Mouse (Mus musculus) CH12F3 (cell line): ENCODE results near the gene Phactr1.

Experiments used
- in situ Hi-C: fragments of 300-500 bp; cut with MboI; formaldehyde crosslinking; loops from 2 replicates; pipeline ENCODE4 v1.14.3; 2020; ENCODE audit warnings: low sequenced_read_pairs

Phactr1 gene

DNA sequence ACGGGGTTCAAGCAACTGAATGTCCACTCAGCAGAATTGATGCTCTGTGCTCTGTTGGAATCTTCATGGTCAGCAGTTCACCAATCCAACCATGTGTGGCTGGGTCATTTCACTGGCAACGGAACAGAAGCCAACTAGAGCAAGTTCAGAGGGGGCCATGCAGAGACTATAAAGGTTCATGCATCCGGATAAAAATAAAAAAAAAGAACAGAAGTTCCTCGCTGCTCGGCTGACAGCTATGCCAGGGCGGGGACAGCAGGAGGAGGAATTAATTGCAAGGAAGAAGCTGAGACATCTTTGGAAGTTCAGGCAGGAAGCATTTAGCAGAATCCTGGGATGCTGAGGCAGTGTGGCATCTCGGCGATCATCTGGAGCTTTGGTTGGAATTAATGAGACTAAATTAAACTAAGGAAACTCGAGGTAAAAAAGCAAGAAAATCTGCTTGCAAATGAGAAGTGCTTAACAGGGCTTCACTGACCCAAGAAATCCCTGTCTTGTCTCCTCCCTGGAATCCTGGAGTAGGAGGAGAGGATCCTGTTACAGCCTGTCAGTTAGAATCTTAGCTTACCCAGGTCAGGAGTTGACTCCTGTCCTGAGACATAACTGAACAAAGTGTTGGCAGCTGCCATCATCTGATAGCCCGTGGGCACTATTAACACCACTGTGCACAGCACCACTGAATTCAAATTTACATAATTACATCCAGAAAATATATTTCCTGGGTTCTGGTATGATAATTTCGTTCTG is 77.4 kb downstream of the Phactr1 start:
- in situ Hi-C loops = no loop called here

DNA sequence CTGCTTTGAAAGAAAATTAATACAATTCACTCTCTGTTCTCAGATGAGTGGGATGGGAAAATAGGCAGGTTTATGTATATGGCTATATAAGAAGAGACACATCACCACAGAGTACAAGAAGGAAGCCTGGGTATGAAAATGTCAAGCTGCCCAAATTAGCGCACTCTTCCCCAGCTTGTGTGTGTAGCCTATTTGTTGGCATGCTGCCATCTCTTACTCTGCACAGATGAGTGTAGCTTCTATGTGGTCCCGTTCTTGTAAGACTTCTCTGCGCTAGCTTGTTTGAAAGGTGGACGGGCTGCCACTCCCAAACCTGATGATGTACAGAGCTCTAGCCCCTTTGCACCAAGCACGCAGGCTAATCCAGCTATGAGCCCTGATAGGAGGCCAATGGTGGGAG is 78.7 kb downstream of the Phactr1 start:
- in situ Hi-C loops = no loop called here

DNA sequence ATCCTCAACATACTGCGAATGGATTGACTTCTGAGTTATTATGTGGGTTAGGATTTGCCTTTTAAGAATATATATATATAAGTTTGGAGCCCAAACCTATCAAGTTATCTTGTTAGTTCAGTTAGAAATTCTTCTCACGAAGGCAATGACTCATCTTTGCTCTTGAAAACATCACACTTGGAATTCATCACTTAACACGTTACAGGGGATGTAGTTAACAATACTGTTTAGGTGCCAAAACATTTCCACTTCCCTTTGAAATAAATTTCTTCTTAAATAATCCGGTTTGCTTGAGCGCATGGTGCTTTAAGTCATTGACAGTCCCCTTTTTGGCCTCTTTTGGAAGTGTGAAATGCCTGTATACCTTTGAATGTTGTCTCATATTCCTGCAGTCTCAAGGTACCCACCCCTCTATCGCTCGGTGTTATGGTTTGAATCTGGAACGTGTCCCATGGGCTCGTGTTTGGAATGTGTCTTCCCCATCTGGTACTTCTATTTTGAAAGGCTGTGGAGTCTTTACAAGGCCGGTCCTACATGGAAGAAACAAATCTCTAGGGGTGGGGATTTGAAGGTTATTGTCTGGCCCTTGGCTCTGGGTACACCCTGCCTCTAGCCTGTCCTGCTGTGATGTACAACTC is 80.6 kb downstream of the Phactr1 start:
- in situ Hi-C loops = no loop called here

DNA sequence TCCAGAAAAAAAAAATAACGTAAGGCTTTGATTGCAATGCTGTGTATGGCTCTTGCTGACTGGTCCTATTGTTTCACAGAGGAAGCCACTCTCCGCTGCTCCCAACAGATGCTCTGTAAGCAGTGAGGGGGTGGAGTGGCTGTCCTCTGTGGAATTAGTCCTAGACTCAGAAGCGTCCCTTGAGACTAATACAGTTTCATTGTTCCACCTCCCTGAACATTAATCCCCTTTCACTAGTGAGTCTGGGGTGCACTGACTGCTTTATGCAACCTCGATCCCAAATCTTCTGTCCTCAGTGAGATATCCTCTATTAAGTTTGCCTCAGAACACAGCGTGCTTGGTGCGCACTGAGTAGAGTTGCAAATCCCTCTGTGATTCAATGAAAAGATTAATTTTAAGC is 91.9 kb downstream of the Phactr1 start:
- in situ Hi-C loops = no loop called here

DNA sequence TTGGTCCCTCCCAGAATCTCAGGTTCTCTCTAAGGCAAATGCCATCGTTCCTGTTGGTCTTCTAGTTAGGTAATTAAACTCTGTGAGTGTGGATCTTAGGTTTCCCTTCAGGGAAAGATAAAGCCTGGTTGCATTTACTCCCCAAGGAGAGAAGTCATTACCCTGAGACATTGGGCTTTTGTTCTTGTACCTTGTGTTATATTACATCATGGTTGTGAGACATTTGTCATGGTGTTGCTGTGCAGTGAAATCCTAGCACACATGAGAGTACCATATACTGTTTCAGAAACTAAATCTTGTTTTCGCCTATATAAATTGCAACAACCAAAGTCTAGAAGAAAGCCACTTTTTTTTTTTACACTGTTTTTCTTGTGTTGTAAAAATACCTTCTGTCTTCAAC is 93.6 kb downstream of the Phactr1 start:
- in situ Hi-C loops = no loop called here

DNA sequence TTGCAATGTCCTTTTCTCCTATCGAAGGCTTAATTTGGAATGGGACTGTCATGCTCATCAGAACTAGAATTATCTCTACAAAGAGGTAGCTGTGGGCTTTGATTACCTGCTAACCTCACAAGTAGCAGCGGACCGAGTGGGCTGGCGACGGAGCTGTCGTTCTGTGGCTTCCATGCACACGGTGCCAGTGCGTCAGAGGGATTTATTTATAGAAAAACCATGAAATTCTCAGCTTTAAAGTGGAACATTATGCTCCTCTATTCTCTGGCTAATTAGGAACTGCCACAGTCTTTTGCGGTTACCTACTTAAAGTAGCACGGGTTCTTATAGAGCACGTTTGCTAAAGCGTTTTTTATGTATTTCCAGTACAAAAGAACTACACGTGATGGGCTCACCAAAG is 101.7 kb downstream of the Phactr1 start:
- in situ Hi-C loops = no loop called here

DNA sequence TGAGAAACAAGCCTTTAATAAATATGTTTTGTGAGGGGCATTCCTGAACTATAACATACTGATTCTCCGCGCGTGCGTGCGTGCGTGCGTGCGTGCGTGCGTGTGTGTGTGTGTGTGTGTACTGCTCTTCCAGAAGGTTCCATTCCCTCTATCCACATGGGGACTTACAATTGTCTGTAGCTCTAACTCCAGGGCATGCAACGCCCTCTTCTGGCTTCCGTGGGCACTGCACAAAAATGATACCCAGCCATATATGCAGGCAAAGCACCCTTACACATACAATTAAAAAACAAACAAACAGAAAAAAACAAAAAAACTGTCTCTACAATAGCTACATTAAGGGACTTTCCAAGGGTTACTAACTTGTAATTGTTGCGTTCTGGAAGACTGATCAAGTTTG is 108.8 kb downstream of the Phactr1 start:
- in situ Hi-C loops = no loop called here

DNA sequence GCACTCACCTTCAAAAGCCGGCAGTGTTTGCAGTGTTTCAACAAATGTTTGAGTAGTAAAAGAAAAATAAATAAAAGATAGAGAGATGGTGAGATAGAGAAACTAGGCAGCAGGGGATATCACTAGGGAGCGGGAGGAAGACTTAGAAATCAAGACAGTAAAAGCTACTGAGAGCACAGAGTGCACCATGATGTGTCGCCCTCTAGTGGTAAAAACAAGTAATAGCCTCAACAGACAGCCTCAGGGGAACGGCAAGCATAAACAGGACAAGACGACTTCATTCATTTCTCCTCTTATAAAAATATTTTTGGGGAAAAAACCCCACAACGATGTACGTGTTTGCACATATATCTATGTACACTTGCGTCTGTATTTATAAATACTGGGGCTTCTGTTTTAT is 111.9 kb downstream of the Phactr1 start:
- in situ Hi-C loops = no loop called here

DNA sequence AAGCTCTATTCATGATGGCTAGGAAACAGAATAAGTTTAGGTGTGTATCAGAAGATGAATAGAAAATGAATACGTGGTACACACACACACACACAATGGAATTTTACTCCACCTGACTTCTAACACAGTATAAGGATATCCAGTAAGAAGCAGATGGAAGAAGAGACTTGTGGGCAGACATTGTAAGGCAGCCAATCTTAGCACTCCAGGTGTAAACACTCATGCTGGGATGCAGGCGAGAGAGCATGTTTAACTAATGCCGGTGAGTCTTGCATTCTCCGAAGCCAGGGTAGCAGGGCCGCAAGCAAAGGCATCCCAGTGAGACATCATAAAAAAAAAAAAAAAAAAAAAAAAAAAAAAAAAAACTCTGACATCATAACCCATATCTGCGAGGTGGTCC is 120.1 kb downstream of the Phactr1 start:
- in situ Hi-C loops = no loop called here

DNA sequence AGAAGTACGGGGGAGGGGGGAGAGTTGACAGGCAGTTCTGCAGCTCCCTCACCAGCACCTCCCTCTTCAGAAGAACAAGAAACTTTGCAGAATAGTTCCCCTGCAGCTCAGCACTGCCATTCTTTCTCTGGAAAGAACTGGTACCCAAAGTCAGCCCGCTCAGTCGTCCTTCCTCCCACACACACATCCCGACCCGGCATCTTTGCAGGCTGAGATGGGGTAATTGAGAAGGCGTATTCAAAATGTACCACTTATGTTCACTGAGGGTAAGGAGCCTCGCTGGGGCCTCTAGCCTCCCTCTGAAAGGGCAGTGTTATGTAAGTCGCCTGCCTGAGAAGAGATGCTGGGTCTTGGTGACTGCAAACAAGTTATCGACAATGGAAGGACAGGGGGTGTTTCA is 123.9 kb downstream of the Phactr1 start:
- in situ Hi-C loops = no loop called here

DNA sequence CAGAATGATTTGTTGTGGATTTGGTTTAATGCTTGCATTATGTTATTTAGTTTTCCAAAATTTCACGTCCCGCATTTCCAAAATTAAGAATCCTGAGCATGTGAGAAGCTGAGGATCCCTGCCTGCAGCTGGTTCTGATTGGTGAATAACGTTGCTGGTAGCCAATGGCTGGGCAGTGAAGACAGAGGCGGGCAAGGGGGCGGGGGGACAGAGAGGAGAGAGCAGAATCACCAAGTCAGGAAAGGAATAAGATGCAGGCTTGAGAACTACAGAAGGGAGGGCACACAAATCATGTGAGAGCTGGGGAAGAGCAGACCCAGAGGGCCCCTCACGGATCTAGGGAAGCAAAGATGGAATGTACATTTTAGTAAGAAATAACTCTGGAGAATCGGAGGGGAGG is 132.3 kb downstream of the Phactr1 start:
- in situ Hi-C loops = no loop called here

DNA sequence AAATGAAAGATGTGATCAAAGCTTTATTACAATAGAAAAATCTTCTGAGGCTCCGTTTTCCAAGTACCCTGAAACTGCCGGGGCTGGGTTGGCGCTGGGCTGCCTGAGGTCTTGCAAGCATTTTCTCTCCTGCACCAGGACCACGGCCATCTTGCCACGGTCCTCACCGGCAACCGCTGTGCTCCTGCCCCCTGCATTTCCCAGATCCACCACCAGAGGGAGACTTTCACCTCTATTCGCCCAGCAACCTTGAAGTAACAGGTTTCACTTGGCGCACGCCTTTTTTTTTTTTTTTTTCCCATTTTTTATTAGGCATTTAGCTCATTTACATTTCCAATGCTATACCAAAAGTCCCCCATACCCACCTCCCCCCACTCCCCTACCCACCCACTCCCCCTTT is 138.0 kb downstream of the Phactr1 start:
- in situ Hi-C loops = no loop called here

DNA sequence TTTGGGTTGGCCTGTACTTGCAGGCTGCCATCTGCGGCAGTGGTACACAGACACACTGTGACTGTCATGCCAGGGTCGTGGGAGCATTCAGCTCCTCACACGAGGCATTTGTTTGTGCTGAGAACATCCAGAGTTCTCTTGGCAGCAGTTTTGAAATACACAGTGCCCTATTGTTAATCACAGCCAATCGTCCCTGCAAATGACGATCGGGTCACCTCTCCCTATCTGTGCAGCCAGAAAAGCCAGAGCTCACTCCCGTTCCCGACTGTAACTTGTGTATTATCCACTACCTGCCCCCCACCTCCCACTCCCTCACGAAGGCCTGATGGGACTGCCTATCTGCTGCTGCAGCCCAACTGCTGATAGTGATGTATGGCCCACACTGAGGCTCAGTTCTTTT is 140.1 kb downstream of the Phactr1 start:
- in situ Hi-C loops = no loop called here

DNA sequence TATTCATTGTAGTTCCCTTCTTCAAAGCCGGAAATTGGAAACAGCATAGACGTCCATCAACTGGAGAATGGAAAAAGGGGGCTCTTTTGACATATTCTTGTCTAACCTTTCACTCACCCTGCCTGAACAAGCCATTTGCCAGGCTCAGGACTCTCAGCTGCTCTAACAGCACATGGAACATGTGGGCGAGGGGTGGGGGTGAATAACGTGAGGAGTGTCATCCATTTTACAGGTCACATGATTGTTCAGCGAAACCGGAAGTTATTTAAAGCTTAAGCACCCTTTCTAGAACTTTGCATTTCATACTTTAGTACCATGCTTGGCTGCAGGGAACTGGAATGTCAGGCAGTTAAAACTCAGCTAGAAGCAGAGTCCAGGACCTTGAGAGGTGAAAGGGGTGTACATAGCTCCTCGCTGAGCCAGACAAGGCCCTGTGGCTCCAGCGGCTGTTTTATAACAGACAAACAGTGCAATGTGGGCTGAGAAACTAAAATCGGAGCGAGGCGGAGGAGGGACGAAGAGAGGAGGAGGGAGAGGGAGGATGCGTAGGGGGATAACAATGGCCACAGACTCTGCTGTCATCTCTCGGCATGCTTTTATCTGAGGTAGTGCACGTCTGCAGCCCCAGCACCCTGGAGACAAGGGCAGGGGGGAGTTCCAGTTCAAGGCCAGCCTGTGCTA is 141.1 kb downstream of the Phactr1 start:
- in situ Hi-C loops = no loop called here

DNA sequence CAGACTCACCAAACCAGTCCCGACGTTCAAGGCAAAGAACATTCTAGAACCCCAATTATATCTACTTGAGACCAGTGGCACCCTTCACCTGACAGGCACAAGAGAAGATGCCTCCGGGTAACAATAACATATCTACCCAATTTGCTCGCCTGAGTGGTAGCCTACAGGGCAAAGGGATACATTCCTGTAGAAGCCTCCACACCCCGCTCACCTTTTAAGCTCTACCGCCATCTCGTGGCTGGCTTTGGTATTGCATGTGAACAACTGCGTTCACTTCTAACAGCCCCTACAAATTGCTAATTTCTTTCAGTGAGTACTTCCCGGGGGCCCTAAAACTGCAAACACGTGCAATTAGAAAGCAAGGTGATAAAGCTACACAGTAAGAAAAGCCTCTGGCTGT is 142.1 kb downstream of the Phactr1 start:
- in situ Hi-C loops = no loop called here

DNA sequence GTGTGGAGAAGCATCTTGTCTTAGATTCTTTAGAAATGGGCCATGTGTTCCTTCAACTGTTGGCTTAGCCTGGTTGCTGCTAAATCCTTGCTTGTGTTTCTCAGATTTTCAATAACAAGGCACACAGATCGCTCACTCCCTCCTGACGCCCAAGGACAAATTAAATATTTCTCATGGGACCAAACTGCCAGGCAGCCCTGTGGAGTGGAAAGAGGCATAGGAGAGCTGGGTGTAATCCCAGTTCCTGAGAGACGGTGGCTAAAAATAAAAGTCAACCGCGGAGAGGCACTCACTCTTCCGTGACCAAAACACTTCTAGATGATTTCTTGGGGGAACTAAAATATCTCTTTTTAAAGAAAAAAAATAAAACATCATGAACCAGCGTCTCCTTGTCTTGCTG is 143.5 kb downstream of the Phactr1 start:
- in situ Hi-C loops = no loop called here

DNA sequence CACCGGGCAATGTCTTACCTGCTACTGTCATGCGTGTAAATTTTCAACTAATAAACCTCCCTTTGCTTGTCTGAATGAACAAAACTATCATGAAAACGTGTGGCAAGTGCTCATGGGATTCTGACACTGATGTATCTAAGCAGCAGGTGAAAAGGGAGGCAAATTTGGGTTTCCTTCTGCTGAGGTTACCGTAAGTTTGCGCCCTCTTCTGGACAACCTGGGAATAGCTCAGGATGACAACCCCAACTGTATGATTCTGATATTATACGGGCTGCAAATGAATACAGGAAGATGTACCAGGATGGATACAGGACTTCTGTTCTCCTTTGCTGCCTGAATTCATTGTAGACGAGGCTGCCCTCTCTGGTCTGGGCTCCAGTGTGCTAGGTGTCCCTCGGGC is 146.2 kb downstream of the Phactr1 start:
- in situ Hi-C loops = no loop called here

DNA sequence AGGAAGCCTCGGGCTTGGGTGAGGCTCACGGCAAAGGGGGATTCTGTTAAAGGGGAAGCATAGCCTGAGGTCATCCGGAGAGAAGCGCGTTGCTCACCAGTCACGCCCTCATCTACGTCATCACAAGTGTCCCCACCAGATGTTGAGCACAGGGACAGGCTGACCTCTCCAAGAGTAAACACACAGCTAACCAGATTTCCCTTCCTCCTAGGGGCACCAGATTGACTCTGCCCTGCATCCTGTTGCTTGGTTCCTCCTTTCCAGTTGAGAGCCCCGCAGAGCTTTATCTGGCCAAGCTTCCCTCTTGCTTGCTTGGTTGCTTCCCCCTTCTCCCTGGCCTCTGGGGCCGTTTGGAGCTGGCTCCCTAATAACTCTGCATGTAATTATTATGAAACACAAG is 148.6 kb downstream of the Phactr1 start:
- in situ Hi-C loops = no loop called here

DNA sequence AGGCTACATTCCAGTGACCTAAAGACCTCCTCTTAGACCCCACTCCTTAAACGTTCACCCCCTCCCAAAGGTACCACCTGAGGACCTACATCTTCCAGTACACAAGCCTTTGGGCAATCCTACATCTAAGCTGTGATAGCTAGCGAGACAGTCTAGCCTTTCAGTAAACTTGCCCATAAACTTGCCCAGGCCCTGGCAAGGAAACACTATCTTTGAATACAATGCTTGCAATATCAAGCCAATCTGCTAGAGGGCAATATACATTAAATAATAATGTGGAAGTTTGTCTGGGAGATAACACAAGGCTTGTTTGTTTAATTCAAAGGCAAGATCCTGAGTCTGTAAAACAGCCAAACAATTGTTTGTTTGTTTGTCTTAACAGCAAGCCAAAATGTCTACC is 155.0 kb downstream of the Phactr1 start:
- in situ Hi-C loops = no loop called here

DNA sequence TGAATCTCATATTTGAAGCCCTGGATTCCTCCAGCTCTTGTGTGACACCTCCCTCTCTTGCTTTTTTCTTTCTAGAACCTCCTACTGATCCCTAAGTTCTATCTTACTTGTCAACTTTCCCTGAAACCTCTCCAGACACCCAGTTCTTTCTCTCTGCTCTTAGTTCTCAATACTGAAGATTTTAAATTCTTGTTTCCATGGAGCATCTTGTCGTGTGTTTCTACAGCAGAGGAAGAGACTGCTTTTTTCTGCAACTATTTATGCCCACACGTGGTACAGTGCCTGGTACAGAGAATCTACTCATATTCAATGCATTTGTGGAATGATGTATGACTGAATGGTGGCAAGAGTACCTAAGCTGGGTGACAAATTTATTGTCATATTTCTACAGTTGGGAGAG is 158.9 kb downstream of the Phactr1 start:
- in situ Hi-C loops = no loop called here

DNA sequence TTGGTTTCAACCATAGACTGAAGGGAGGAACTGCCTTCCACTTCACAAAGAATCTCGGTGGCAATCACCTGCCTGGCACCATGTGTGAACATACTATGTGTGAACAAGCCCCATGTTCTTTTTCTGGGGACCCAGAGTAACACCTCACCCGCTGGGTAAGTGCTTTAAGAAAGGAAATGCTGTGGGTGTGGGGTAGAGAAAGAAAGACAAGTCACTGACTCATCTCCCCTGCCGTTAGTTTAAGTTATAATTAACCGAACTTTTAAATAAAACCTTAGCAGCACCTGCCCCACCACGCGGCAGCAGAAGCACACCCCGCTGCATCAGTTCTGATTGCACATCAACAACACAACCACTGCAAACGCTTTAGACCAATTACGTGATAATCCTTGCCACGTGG is 171.7 kb downstream of the Phactr1 start:
- in situ Hi-C loops = no loop called here

DNA sequence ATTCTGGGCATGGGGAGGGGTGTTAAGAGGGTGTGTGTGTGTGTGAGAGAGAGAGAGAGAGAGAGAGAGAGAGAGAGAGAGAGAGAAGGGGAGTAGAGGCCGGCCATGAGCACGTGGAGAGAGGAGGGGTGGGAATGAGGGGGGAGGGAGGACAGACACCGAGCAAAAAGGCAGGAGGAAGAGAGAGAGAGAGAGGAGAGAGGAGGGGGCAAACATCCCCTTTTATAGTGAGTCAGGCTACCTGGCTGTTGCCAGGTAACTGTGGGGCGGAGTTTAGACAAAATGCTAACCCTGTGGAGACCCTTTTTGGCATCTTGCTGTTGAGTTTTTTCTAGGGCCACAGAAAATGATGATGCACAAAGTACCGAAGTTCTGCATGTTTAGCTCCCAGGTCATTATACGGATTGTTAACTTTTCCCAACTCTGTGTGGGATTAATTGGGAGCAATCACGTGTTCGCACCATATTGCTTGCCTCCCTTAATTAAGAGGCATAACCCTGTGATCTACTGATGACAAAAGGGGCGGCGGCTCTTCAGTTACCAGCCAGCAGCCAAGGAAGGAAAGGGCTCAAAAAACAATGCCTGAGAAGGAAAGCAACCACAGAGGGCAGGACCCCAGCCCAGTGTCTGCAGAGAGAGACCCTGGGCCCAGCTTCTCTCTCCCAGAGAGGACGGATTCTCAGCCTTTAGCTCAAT is 173.6 kb downstream of the Phactr1 start:
- in situ Hi-C loops = no loop called here
